Mouse (Mus musculus) myocyte (in vitro differentiated cells): ENCODE measurements around the gene Gm21992. TPM values are rescaled to one million over a fixed set of nuclear protein-coding genes. Genes with fewer than 3 reads are reported as not detected.

Source experiments
- H3K27me3 ChIP-seq: one replicate; pipeline ENCODE4 v1.6.1; 2011; ENCODE audit not compliant: control insufficient read depth, insufficient read depth, insufficient read length
- H3K36me3 ChIP-seq: one replicate; pipeline ENCODE4 v1.6.1; 2011; ENCODE audit not compliant: control insufficient read depth, insufficient read depth
- H3K4me2 ChIP-seq: one replicate; pipeline ENCODE4 v1.6.1; 2011; ENCODE audit warnings: low read depth, control low read depth
- H3K4me3 ChIP-seq: one replicate; pipeline ENCODE4 v1.5.1; 2011; ENCODE audit warnings: mild to moderate bottlenecking, control low read depth, moderate library complexity
- H3K79me2 ChIP-seq: one replicate; pipeline ENCODE4 v1.6.1; 2011; ENCODE audit not compliant: control insufficient read depth, insufficient read depth
- H3ac ChIP-seq: one replicate; pipeline ENCODE4 v1.6.1; 2011; ENCODE audit not compliant: control insufficient read depth, insufficient read length
- CEBPB ChIP-seq: IDR thresholded peaks from 2 replicates; pipeline ENCODE4 v1.6.1; 2011; ENCODE audit warnings: mild to moderate bottlenecking, moderate library complexity; ENCODE audit not compliant: poor library complexity, insufficient read depth, severe bottlenecking
- E2F4 ChIP-seq: IDR thresholded peaks from one replicate; pipeline ENCODE4 v1.6.1; 2011; ENCODE audit warnings: mild to moderate bottlenecking, control low read depth, moderate library complexity; ENCODE audit not compliant: insufficient read depth
- MAX ChIP-seq: IDR thresholded peaks from one replicate; pipeline ENCODE4 v1.6.1; 2011; ENCODE audit warnings: low read depth, mild to moderate bottlenecking, control low read depth
- MYOD1 ChIP-seq, 3 experiments: IDR thresholded peaks; one replicate each; pipeline ENCODE4 v1.6.1; 2011; ENCODE audit warnings: control low read depth in 2 of 3, low read depth in 2 of 3, mild to moderate bottlenecking in 2 of 3, moderate library complexity in 1 of 3; ENCODE audit not compliant: insufficient read length in 2 of 3, control insufficient read depth in 1 of 3
- MYOG ChIP-seq, 3 experiments: IDR thresholded peaks; one replicate each; pipeline ENCODE4 v1.6.1; 2011; ENCODE audit warnings: control low read depth in 2 of 3, low read depth in 2 of 3, mild to moderate bottlenecking in 2 of 3; ENCODE audit not compliant: insufficient read length in 2 of 3, control insufficient read depth in 1 of 3, insufficient read depth in 1 of 3
- POLR2A ChIP-seq: IDR thresholded peaks from one replicate; pipeline ENCODE4 v1.6.1; 2011; ENCODE audit warnings: low read depth, mild to moderate bottlenecking, control low read depth, moderate library complexity; ENCODE audit not compliant: insufficient read length
- POLR2AphosphoS2 ChIP-seq: IDR thresholded peaks from one replicate; pipeline ENCODE4 v1.6.1; 2011; ENCODE audit warnings: low read depth, control low read depth; ENCODE audit not compliant: insufficient read length
- REST ChIP-seq: IDR thresholded peaks from one replicate; pipeline ENCODE4 v1.6.1; 2011; ENCODE audit warnings: mild to moderate bottlenecking, control low read depth, moderate library complexity; ENCODE audit not compliant: insufficient read depth, insufficient read length
- SRF ChIP-seq: IDR thresholded peaks from one replicate; pipeline ENCODE4 v1.6.1; 2011; ENCODE audit warnings: low read depth; ENCODE audit not compliant: control insufficient read depth, insufficient read length
- TCF12 ChIP-seq: IDR thresholded peaks from one replicate; pipeline ENCODE4 v1.6.1; 2011; ENCODE audit warnings: mild to moderate bottlenecking, control low read depth; ENCODE audit not compliant: poor library complexity, insufficient read depth, severe bottlenecking
- TCF3 ChIP-seq: IDR thresholded peaks from one replicate; pipeline ENCODE4 v1.6.1; 2011; ENCODE audit warnings: low read depth, control low read depth; ENCODE audit not compliant: insufficient read length
- USF1 ChIP-seq: IDR thresholded peaks from one replicate; pipeline ENCODE4 v1.6.1; 2011; ENCODE audit warnings: low read depth, mild to moderate bottlenecking, control low read depth, moderate library complexity
- polyA plus RNA-seq: library from polyadenylated mRNA; unstranded; fragments of >200 nt; fragmentation: generic; extraction: Trizol; gene quantifications from one replicate; pipeline ENCODE4 v1.2.1, GENCODE M21; 2012; ENCODE audit warnings: missing spikeins

Gm21992 gene
- polyA plus RNA-seq, 1 experiment = 8.1 TPM

DNA sequence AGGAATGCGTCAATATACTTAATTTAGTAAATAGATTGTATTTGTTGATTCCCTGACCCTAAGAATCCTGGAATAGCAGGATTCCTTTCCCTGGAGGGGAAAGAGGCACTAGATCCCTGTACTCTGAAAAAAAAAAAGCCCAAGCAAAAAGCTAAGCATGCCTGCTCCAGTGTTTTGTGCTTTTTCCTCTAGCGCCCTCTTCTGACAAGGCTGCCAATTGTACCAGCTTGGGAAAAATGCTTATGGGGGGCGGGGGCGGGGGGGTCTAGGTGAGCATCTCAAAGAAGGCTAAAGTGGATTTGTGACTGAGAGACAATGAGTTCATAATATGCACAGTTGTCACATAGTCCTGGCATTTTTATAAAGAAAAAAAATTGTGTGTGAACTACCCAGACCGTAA lies 67.9 kb downstream of the Gm21992 start:
- Histone ChIP-seq H3K36me3 (no peaks in the 10 kb centered on the region), H3K79me2 (no peaks in the 10 kb centered on the region), H3K4me3 (no peak overlapping the region), H3K4me2 (no peak overlapping the region), H3K27me3 (no peaks in the 10 kb centered on the region), H3ac (no peak overlapping the region)
- TF ChIP-seq SRF = no peak
- TF ChIP-seq MYOD1 (IDR thresholded peaks at IDR 0.05; ENCODE audit: control insufficient read depth in 1 of 3, insufficient read length in 2 of 3, low read depth in 2 of 3) = no peak
- TF ChIP-seq TCF12 = no peak

GRCm38 (mm10) chr19:4742229-4742628 lies 69.2 kb downstream of the Gm21992 start:
- no peaks in the 10 kb centered on the region for H3K27me3 ChIP-seq
- H3K36me3 ChIP-seq = no peaks in the 10 kb centered on the region
- no peak overlapping the region for H3ac ChIP-seq
- TF ChIP-seq TCF12 (no peak), E2F4 (no peak), USF1 (no peak), MAX (no peak), SRF (no peak), POLR2A (no peak), REST (no peak), MYOD1 (IDR thresholded peaks at IDR 0.05; ENCODE audit: control insufficient read depth in 1 of 3, insufficient read length in 2 of 3, low read depth in 2 of 3) (no peak), TCF3 (no peak), MYOG (IDR thresholded peaks at IDR 0.05; ENCODE audit: control insufficient read depth in 1 of 3, insufficient read depth in 1 of 3, insufficient read length in 2 of 3, low read depth in 2 of 3) (no peak), POLR2AphosphoS2 (no peak)
- no peak overlapping the region for H3K4me3 ChIP-seq
- H3K4me2 ChIP-seq = no peak overlapping the region
- H3K79me2 ChIP-seq = no peaks in the 10 kb centered on the region

- Histone ChIP-seq H3K4me2 (peak overlapping the region; percentile 18), H3ac (no peak overlapping the region), H3K4me3 (no peak overlapping the region), H3K27me3 (no peaks in the 10 kb centered on the region), H3K36me3 (no peaks in the 10 kb centered on the region), H3K79me2 (no peaks in the 10 kb centered on the region)
- no peak for TF ChIP-seq TCF3
These were observed 69.9 kb downstream of the Gm21992 start for GRCm38 (mm10) chr19:4741482-4741881.

DNA sequence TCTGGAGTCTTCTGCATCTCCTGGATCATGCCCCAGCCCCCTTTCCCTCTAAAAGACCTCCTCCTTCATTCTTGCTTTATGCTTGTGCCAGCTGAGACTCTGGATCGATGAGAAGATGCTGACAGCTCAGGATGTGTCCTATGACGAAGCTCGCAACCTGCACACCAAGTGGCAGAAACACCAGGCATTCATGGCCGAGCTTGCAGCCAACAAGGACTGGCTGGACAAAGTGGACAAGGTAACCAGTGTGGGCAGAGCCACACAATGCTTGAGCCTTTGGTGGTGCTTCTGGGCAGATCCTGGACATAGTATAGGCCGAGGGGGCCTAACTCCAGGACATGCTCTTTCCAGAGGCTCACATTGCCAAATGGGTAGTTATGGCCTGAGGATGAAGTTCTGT lies 71.7 kb downstream of the Gm21992 start:
- H3K79me2 ChIP-seq = no peaks in the 10 kb centered on the region
- H3K4me2 ChIP-seq = no peak overlapping the region
- H3ac ChIP-seq = no peak overlapping the region
- TF ChIP-seq TCF12 (no peak), POLR2A (no peak), REST (no peak), CEBPB (no peak), USF1 (no peak), MYOD1 (IDR thresholded peaks at IDR 0.05; ENCODE audit: control insufficient read depth in 1 of 3, insufficient read length in 2 of 3, low read depth in 2 of 3) (no peak), SRF (no peak), POLR2AphosphoS2 (no peak), MYOG (IDR thresholded peaks at IDR 0.05; ENCODE audit: control insufficient read depth in 1 of 3, insufficient read depth in 1 of 3, insufficient read length in 2 of 3, low read depth in 2 of 3) (no peak), MAX (no peak), TCF3 (no peak), E2F4 (no peak)
- no peaks in the 10 kb centered on the region for H3K27me3 ChIP-seq
- H3K36me3 ChIP-seq = no peaks in the 10 kb centered on the region
- no peak overlapping the region for H3K4me3 ChIP-seq

DNA sequence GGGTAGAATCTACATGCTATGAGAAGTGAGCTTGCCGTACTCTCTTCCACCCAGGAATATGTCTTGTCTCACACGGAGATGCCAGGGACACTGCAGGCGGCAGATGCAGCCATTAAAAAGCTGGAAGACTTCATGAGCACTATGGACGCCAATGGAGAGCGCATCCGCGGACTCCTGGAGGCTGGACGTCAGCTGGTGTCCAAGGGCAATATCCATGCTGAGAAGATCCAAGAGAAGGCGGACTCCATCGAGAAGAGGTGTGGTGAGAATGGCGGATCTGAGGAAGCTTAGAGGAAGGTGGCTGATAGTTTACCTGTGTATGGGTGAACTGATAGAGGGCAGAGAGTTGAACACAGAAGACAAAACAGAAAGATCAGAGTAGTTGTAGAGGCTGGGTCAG lies 72.4 kb downstream of the Gm21992 start:
- Histone ChIP-seq H3K4me2 (no peak overlapping the region), H3K4me3 (no peak overlapping the region), H3K27me3 (no peaks in the 10 kb centered on the region), H3K36me3 (no peaks in the 10 kb centered on the region), H3ac (no peak overlapping the region), H3K79me2 (no peaks in the 10 kb centered on the region)
- no peak for TF ChIP-seq SRF

- Histone ChIP-seq H3K79me2 (no peaks in the 10 kb centered on the region), H3K36me3 (no peaks in the 10 kb centered on the region), H3ac (no peak overlapping the region), H3K4me3 (no peak overlapping the region), H3K4me2 (no peak overlapping the region), H3K27me3 (no peaks in the 10 kb centered on the region)
- TF ChIP-seq POLR2AphosphoS2 = no peak
These were observed 73.5 kb downstream of the Gm21992 start for GRCm38 (mm10) chr19:4737866-4738265.
